Mouse (Mus musculus): ENCODE results near the gene Smarcd2.

DNA sequence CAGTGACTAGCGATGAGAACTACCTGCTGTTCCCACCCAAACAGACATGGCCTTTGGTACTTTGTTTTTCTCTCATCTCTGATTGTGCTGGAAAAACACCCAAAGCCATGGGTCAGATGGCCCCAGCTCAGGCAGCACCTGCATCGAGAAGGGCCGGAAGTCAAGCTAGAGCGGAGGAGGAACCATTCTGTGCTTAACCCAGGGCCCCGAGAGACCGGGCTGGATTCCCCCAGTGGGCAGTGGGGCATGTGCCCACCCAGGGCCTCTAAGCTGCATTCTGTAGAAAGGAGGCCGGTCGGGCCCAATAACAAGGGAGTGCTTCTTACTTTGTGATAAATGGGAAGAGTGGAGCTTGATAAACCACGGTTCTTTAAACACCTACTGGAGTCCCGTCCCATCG lies 35.4 kb upstream of the Smarcd2 start:
- TF ChIP-seq CTCF (IDR thresholded peaks at IDR 0.05; ENCODE audit: extremely low read depth, insufficient read length, insufficient replicate concordance, low read depth, low read length) (no peak), POLR2A (IDR thresholded peaks at IDR 0.05; ENCODE audit: low read depth, low read length) (no peak)
